Mouse (Mus musculus) stomach, embryonic 15.5 days (tissue): ENCODE data around the gene Stk4. TPM values are rescaled to one million over a fixed set of nuclear protein-coding genes. Genes with fewer than 3 reads are reported as not detected.

Source experiments
- ATAC-seq: fragments of 200-750 bp; cut with Nextera tagmentation; 2 replicates; pipeline ENCODE4 v1.8.0; 2017; ENCODE audit warnings: low read depth, moderate number of reproducible peaks, moderate TSS enrichment; ENCODE audit not compliant: insufficient read depth, low FRiP score
- H3K27ac ChIP-seq: fragments of 300-500 bp; sonication (generic); 2 replicates; pipeline ENCODE4 v1.5.1; 2015; ENCODE audit warnings: mild to moderate bottlenecking, inconsistent platforms
- H3K27me3 ChIP-seq: fragments of 300-500 bp; sonication (generic); replicated peaks from 2 replicates; pipeline ENCODE4 v1.6.1; 2015; ENCODE audit warnings: inconsistent platforms
- H3K36me3 ChIP-seq: fragments of 300-500 bp; sonication (generic); 2 replicates; pipeline ENCODE4 v1.6.1; 2015; ENCODE audit warnings: inconsistent platforms
- H3K4me1 ChIP-seq: fragments of 300-500 bp; sonication (generic); 2 replicates; pipeline ENCODE4 v1.6.1; 2015; ENCODE audit warnings: inconsistent platforms
- H3K4me2 ChIP-seq: fragments of 300-500 bp; sonication (generic); 2 replicates; pipeline ENCODE4 v1.6.1; 2015; ENCODE audit warnings: mild to moderate bottlenecking, inconsistent platforms
- H3K4me3 ChIP-seq: fragments of 300-500 bp; sonication (generic); replicated peaks from 2 replicates; pipeline ENCODE4 v1.5.1; 2015; ENCODE audit warnings: inconsistent platforms
- H3K9ac ChIP-seq: fragments of 300-500 bp; sonication (generic); 2 replicates; pipeline ENCODE4 v1.6.1; 2015; ENCODE audit warnings: inconsistent platforms
- H3K9me3 ChIP-seq: fragments of 300-500 bp; sonication (generic); 2 replicates; pipeline ENCODE4 v1.6.1; 2016; ENCODE audit warnings: inconsistent platforms
- WGBS: fragments of 180-500 bp; shearing (Covaris S2); methylation state at CpG from one replicate; pipeline ENCODE4 v1.1.7; 2015; 5-methylcytosine and 5-hydroxymethylcytosine counted together
- polyA plus RNA-seq: library from polyadenylated mRNA; unstranded; fragments of >200 nt; fragmentation: Nextera tagmentation; extraction: Ambion mirVana; gene quantifications from 2 replicates; pipeline ENCODE4 v1.2.1, GENCODE M21; 2015

Stk4 gene
- polyA plus RNA-seq, 1 experiment from 2014 or later: 16.4 TPM

DNA sequence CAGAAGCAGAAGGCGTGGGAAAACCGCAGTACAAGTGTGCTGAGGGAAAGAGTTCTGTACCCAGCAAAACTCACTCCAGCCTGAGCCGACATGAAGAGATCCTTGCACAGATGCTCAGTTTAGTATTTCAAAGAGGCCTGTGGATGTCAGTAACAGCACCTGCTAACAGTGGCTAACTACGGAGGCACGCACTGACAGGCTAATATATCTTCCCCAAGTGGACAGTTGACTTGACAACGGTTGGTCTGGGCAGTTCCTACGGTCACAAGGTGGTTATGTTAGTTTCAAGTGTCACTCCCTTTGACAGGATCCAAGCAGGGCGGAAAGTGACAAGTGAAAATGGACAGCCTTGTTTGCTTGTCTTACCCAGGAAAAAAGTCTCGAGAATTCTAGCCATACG lies 12.1 kb downstream of the Stk4 start:
- H3K27me3 ChIP-seq: no peaks in the 10 kb centered on the region
- H3K4me3 ChIP-seq: no peak overlapping the region
- WGBS: 85% methylated on average over 10 of the region's 10 CpGs
- no peak overlapping the region for H3K4me2 ChIP-seq
- H3K27ac ChIP-seq: no peak overlapping the region
- ATAC-seq: no peak
- H3K9ac ChIP-seq: no peak overlapping the region
- peaks cover 12% of the 10 kb centered on the region; the same call in 1 of the 2 replicates for H3K36me3 ChIP-seq
- H3K9me3 ChIP-seq: no peaks in the 10 kb centered on the region
- H3K4me1 ChIP-seq: no peaks in the 10 kb centered on the region

- H3K27ac ChIP-seq: no peak overlapping the region
- no peaks in the 10 kb centered on the region for H3K9me3 ChIP-seq
- H3K27me3 ChIP-seq: no peaks in the 10 kb centered on the region
- H3K4me3 ChIP-seq: no peak overlapping the region
- no peak overlapping the region for H3K9ac ChIP-seq
- peaks cover 12% of the 10 kb centered on the region; the same call in 1 of the 2 replicates for H3K36me3 ChIP-seq
- no peaks in the 10 kb centered on the region for H3K4me1 ChIP-seq
- 84% methylated on average over 19 of the region's 19 CpGs for WGBS
- H3K4me2 ChIP-seq: no peak overlapping the region
- ATAC-seq: no peak
Observed at GRCm38 (mm10) chr2:164083609-164084341, 13.7 kb downstream of the Stk4 start.

DNA sequence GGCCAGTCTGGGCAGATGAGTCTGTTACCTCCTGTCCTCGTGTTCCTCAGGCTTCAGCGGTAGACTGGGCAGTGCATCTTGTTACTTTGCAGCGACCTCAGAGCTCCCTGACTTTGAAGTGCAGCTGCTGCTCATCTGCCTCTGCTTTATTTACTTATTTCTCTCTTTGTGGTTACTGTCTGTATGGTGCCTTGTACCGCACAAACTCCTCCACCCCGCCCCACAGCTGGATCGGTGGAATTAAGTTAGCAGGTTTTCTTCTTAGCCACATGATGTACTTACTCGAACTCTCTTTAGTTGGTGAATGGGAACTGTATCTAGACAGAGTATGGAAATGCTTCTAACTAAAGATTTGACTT lies 14.2 kb downstream of the Stk4 start:
- H3K36me3 ChIP-seq: peaks cover 12% of the 10 kb centered on the region; the same call in 1 of the 2 replicates
- H3K9me3 ChIP-seq: no peaks in the 10 kb centered on the region
- WGBS: 78% methylated on average over 7 of the region's 7 CpGs

DNA sequence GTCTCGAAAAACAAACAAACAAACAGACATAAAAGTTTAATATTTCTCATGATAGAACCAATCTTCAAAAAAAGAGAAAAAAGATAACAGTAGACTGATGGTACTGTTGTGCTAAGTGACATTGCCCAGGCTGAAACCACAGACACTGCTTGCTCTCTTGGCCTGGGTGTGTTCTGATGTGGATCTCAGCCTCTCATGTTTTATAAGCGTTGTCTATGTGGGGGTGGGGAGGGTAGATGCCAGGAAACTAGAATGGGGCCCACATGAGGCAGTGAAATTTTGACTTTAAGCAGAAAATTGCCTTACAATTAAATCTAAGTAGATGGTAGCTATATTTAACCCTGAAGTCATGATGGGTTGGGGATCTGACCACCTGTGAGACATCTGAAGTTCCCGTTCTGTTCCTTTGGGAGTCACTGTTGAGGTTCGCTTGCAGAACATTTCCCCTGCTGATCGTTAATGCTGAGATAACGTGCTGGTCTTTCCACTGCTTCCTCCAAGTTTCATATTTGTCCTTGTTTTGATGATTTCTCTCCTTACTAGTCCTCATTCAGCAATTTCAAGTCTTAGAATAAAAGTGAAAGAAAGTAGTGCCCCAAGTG lies 17.4 kb downstream of the Stk4 start:
- ATAC-seq: no peak
- Histone ChIP-seq H3K9me3 (no peaks in the 10 kb centered on the region), H3K4me3 (no peak overlapping the region), H3K36me3 (peaks cover 12% of the 10 kb centered on the region; the same call in 1 of the 2 replicates), H3K4me1 (no peaks in the 10 kb centered on the region), H3K27ac (no peak overlapping the region), H3K4me2 (no peak overlapping the region), H3K27me3 (no peaks in the 10 kb centered on the region), H3K9ac (no peak overlapping the region)
- WGBS: 89% methylated on average over 6 of the region's 6 CpGs

More for the DNA sequence above, 14.2 kb downstream of the Stk4 start:
- Histone ChIP-seq H3K4me1 (no peaks in the 10 kb centered on the region), H3K9ac (no peak overlapping the region), H3K27me3 (no peaks in the 10 kb centered on the region), H3K4me3 (no peak overlapping the region), H3K27ac (no peak overlapping the region), H3K4me2 (no peak overlapping the region)
- ATAC-seq: no peak

DNA sequence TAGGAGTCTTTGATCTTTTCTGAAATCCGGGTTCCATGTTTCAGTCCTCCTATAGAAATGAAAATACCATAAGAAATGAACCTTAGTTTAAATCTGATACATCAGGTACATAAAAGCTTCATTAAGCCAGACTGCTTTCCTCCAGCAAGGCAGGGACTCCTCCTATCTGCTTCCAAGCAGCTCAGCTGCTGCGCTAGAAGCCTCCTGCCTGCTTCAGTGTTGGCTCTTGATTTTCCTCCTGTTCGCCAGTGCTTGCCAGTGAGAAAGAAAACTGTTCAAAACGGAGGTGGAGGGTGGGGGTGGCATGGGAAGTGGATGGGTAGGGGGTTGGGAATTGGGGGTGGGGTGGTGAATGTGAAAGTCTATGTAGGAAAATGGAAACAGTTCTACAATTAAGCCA lies 19.4 kb downstream of the Stk4 start:
- no peaks in the 10 kb centered on the region for H3K4me1 ChIP-seq
- H3K4me3 ChIP-seq: no peak overlapping the region
- H3K27me3 ChIP-seq: no peaks in the 10 kb centered on the region
- ATAC-seq: no peak
- H3K9me3 ChIP-seq: no peaks in the 10 kb centered on the region
- no peak overlapping the region for H3K27ac ChIP-seq
- WGBS: 89% methylated on average over 4 of the region's 4 CpGs
- peaks cover 8% of the 10 kb centered on the region; the same call in 1 of the 2 replicates for H3K36me3 ChIP-seq
- H3K4me2 ChIP-seq: no peak overlapping the region
- no peak overlapping the region for H3K9ac ChIP-seq

DNA sequence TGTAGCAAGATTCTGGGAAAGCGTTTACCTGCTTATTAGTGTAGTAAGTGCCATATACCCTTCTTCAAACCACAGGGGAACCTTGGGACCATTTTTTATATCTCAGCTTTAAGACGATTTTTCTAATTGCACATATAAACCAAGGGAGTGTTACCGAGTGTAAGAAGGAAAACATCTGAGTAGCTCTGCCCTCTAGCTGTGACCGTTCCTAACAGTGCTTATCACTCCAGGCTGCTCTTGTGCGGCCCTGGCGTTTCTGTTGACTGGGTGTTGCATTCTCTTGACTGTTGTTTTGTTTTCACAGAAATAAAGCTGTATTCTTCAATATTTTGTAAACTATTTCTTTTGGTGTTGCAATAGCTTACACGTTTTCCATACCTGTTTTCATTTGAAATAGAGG lies 24.0 kb downstream of the Stk4 start:
- no peak overlapping the region for H3K27ac ChIP-seq
- no peak for ATAC-seq
- H3K36me3 ChIP-seq: peaks cover 20% of the 10 kb centered on the region; the same call in 1 of the 2 replicates
- H3K4me2 ChIP-seq: no peak overlapping the region
- H3K9me3 ChIP-seq: no peaks in the 10 kb centered on the region
- no peak overlapping the region for H3K9ac ChIP-seq
- 72% methylated on average over 7 of the region's 7 CpGs for WGBS
- H3K27me3 ChIP-seq: no peaks in the 10 kb centered on the region
- H3K4me1 ChIP-seq: no peaks in the 10 kb centered on the region
- H3K4me3 ChIP-seq: no peak overlapping the region

- no peak overlapping the region for H3K4me2 ChIP-seq
- 95% methylated on average over 11 of the region's 11 CpGs for WGBS
- no peaks in the 10 kb centered on the region for H3K9me3 ChIP-seq
- peaks cover 21% of the 10 kb centered on the region; the same call in 1 of the 2 replicates for H3K36me3 ChIP-seq
- ATAC-seq: no peak
- H3K27me3 ChIP-seq: no peaks in the 10 kb centered on the region
- H3K27ac ChIP-seq: no peak overlapping the region
- no peak overlapping the region for H3K9ac ChIP-seq
- no peaks in the 10 kb centered on the region for H3K4me1 ChIP-seq
- no peak overlapping the region for H3K4me3 ChIP-seq
Observed at GRCm38 (mm10) chr2:164098603-164099250, 28.6 kb downstream of the Stk4 start.

DNA sequence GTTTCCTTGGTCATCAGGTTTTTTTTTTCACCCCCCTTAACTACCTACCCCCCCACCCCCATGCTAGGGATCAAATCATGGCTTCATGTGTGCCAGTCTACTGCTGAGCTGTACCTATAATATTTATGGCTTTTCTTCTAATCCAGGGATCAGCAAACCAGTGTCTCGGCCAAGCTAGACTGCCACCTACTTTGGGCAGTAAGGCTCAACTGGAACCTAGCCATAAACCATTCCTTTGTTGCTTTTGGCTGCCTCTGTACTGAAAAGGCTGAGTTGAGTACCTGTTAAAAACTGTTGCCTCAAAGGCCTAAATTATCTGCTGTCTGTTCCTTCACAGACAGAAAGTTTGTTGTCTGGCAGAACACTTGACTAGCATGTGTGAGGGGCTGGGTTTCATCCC lies 31.8 kb downstream of the Stk4 start:
- Histone ChIP-seq H3K27ac (no peak overlapping the region), H3K4me2 (no peak overlapping the region), H3K4me3 (no peak overlapping the region), H3K4me1 (no peaks in the 10 kb centered on the region), H3K36me3 (peaks cover 17% of the 10 kb centered on the region; the same call in 1 of the 2 replicates), H3K27me3 (no peaks in the 10 kb centered on the region), H3K9ac (no peak overlapping the region), H3K9me3 (no peaks in the 10 kb centered on the region)
- no peak for ATAC-seq
- 87% methylated on average over 1 of the region's 1 CpGs for WGBS

DNA sequence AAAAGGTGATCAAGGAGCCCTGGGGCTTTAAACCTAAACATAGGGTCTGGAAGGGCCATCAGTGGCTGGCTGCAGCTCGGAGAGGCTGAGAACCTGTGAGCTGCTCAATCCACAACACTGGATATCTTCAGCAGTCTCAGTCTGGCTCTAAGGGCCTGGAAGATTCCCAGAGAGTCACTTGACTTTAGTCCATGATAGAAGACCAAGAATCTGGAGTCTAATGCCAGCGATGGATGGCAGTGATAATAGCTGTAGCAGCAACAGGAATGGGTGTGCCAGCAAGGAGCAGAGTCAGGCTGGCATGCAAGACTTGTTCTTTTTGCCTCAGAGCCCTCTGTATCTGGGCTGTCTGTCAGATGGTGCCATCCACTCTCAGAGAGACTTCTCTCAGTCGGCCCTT lies 32.2 kb downstream of the Stk4 start:
- H3K4me2 ChIP-seq: no peak overlapping the region
- H3K27me3 ChIP-seq: no peaks in the 10 kb centered on the region
- H3K4me1 ChIP-seq: no peaks in the 10 kb centered on the region
- H3K9me3 ChIP-seq: no peaks in the 10 kb centered on the region
- H3K9ac ChIP-seq: no peak overlapping the region
- WGBS: 84% methylated on average over 3 of the region's 3 CpGs
- no peak overlapping the region for H3K4me3 ChIP-seq
- no peak overlapping the region for H3K27ac ChIP-seq
- ATAC-seq: no peak
- peaks cover 17% of the 10 kb centered on the region; the same call in 1 of the 2 replicates for H3K36me3 ChIP-seq

- WGBS: 28% methylated on average over 4 of the region's 4 CpGs
- Histone ChIP-seq H3K4me2 (no peak overlapping the region), H3K9me3 (no peaks in the 10 kb centered on the region), H3K36me3 (peaks cover 14% of the 10 kb centered on the region; the same call in 1 of the 2 replicates), H3K4me3 (no peak overlapping the region), H3K9ac (no peak overlapping the region), H3K4me1 (no peaks in the 10 kb centered on the region), H3K27ac (no peak overlapping the region), H3K27me3 (no peaks in the 10 kb centered on the region)
- no peak for ATAC-seq
Observed at GRCm38 (mm10) chr2:164103501-164103900, 33.4 kb downstream of the Stk4 start.

DNA sequence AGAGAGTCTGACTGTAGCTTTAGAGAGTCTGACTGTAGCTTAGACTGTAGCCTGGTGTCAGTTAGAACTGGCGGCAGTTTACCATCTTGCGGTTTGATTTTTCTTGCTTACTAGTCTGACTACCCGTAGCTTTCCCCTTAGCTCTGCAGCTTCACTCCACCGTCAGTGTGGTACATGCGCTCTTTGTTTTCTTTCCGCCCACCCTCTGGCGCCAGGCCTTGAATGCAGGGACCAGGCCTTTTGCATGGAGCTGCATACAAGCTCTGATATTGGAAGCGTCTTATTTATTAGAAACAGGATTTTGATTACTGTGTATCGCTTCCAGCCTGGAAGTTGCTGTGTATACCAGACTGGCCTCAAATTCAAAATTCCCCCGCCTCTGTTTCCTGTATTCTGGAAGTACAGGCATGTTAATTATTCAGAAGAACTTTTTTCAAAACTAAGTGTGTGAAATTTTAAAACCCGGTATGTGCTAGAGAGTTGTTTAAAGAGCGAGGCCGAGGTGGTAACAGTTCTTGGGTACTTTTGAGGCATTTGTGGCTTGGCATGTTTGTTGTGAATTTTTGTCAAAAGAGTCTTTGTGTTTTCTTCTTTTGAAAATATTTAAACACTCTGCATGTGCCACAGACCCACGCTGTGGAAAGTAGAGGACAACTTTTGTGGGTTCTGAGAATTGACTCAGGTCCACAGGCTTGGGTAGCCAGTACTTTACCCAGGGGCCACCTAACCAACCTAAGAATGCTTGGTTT lies 36.3 kb downstream of the Stk4 start:
- no peak overlapping the region for H3K9ac ChIP-seq
- H3K27me3 ChIP-seq: no peaks in the 10 kb centered on the region
- 86% methylated on average over 14 of the region's 14 CpGs for WGBS
- ATAC-seq: no peak
- H3K4me2 ChIP-seq: no peak overlapping the region
- H3K4me3 ChIP-seq: no peak overlapping the region
- H3K9me3 ChIP-seq: no peaks in the 10 kb centered on the region
- no peak overlapping the region for H3K27ac ChIP-seq
- 0 out of 2 replicates have a peak, but pooled peaks cover 2% of the 10 kb centered on the region for H3K36me3 ChIP-seq
- no peaks in the 10 kb centered on the region for H3K4me1 ChIP-seq
